Mouse (Mus musculus): ENCODE measurements around the gene Eef1akmt4.
A peak's percentile ranks its signal among the peaks of the same experiment; 100 is the strongest.
"Not testable (repeated sequence)": the region's sequence is repeated elsewhere in the genome, so short reads cannot be mapped to it uniquely, and the experiment has no call there.

Eef1akmt4 gene

GRCm38 (mm10) chr16:20628871-20629391 lies 17.5 kb downstream of the Eef1akmt4 start:
- no peak for DNase-seq

- peak; percentile 8 to 29 for DNase-seq
Observed at GRCm38 (mm10) chr16:20629731-20630634, 18.6 kb downstream of the Eef1akmt4 start, which contains the start of gene Ece2. Ece2 (plus strand) TSS chr16:20629828.

GRCm38 (mm10) chr16:20637410-20637809 lies 26.0 kb downstream of the Eef1akmt4 start:
- DNase-seq: no peak

- DNase-seq: no peak
Observed at GRCm38 (mm10) chr16:20638367-20638766, 27.0 kb downstream of the Eef1akmt4 start.

GRCm38 (mm10) chr16:20642161-20642560 lies 30.8 kb downstream of the Eef1akmt4 start:
- peak; percentile 68 to 79 for DNase-seq

- no peak for DNase-seq
Observed at GRCm38 (mm10) chr16:20643911-20644310, 32.5 kb downstream of the Eef1akmt4 start.

- peak; percentile 97 to 98 for DNase-seq
Observed at GRCm38 (mm10) chr16:20651076-20651946, 39.9 kb downstream of the Eef1akmt4 start, which contains the start of gene Psmd2. Psmd2 (plus strand) TSS chr16:20651652.

- no peak for DNase-seq
Observed at GRCm38 (mm10) chr16:20651947-20652310, 40.5 kb downstream of the Eef1akmt4 start.

- no peak for DNase-seq
Observed at GRCm38 (mm10) chr16:20653315-20653714, 41.9 kb downstream of the Eef1akmt4 start.

- DNase-seq: no peak
Observed at GRCm38 (mm10) chr16:20657661-20658060, 46.3 kb downstream of the Eef1akmt4 start.

- not testable (repeated sequence) for DNase-seq
Observed at GRCm38 (mm10) chr16:20668013-20668412, 56.6 kb downstream of the Eef1akmt4 start, which contains the start of gene Eif4g1. Eif4g1 (plus strand) TSS chr16:20668313.
